Mouse (Mus musculus) bone marrow macrophage, adult 2 months (primary cell): Measurements from ENCODE around the gene Lsp1.

Experiments used
- CTCF ChIP-seq: IDR thresholded peaks from 2 replicates; pipeline ENCODE4 v1.5.1; 2012; ENCODE audit warnings: low read depth, mild to moderate bottlenecking, low read length, moderate library complexity
- POLR2A ChIP-seq: IDR thresholded peaks from 2 replicates; pipeline ENCODE4 v1.6.1; 2012; ENCODE audit warnings: mild to moderate bottlenecking, low read depth, low read length, borderline replicate concordance

GRCm38 (mm10) chr7:142418027-142418426 is 42.6 kb upstream of the Lsp1 start:
- no peak for TF ChIP-seq POLR2A
- TF ChIP-seq CTCF: no peak
